Mouse (Mus musculus) thymus, adult 2 months (tissue): ENCODE measurements around the gene Il1f9. TPM values are rescaled to one million over a fixed set of nuclear protein-coding genes. Genes with fewer than 3 reads are reported as not detected.

Experiments
- DNase-seq: peaks from one replicate; pipeline ENCODE4 v3.0.0; 2021
- H3K27ac ChIP-seq: fragments of 200-500 bp; 2 replicates; pipeline ENCODE4 v1.5.1; 2012; ENCODE audit warnings: low read length, control low read depth; ENCODE audit not compliant: control insufficient read depth, insufficient read depth
- H3K27me3 ChIP-seq: fragments of 200-500 bp; 2 replicates; pipeline ENCODE4 v1.6.1; 2012; ENCODE audit warnings: mild to moderate bottlenecking, low read length, moderate library complexity, mixed read lengths; ENCODE audit not compliant: control insufficient read depth, insufficient read depth
- H3K36me3 ChIP-seq: fragments of 200-500 bp; 2 replicates; pipeline ENCODE4 v1.6.1; 2012; ENCODE audit warnings: mild to moderate bottlenecking, low read length, moderate library complexity; ENCODE audit not compliant: control insufficient read depth, insufficient read depth
- H3K4me1 ChIP-seq: fragments of 200-500 bp; replicated peaks from 2 replicates; pipeline ENCODE4 v1.6.1; 2012; ENCODE audit warnings: low read length; ENCODE audit not compliant: control insufficient read depth, insufficient read depth
- H3K4me3 ChIP-seq: fragments of 200-500 bp; 2 replicates; pipeline ENCODE4 v1.5.1; 2012; ENCODE audit warnings: mild to moderate bottlenecking, low read length, control low read depth, moderate library complexity; ENCODE audit not compliant: control insufficient read depth, insufficient read depth
- CTCF ChIP-seq: fragments of 200-500 bp; IDR thresholded peaks from 2 replicates; pipeline ENCODE4 v1.5.1; 2012; ENCODE audit warnings: mild to moderate bottlenecking, control low read depth, low read length, moderate library complexity, borderline replicate concordance; ENCODE audit not compliant: control insufficient read depth, poor library complexity, insufficient read depth; ENCODE audit errors: extremely low read depth
- POLR2A ChIP-seq: fragments of 200-500 bp; IDR thresholded peaks from 2 replicates; pipeline ENCODE4 v1.6.1; 2012; ENCODE audit warnings: mild to moderate bottlenecking, low read length, control low read depth, moderate library complexity; ENCODE audit not compliant: control insufficient read depth, poor library complexity, insufficient read depth; ENCODE audit errors: extremely low read depth
- WGBS: fragments of 180-500 bp; shearing (Covaris S2); methylation state at CpG from one replicate; pipeline ENCODE4 v1.1.7; 2018; 5-methylcytosine and 5-hydroxymethylcytosine counted together
- polyA plus RNA-seq: library from polyadenylated mRNA; depleted of rRNA; stranded (reverse); fragments of >200 nt; gene quantifications from 2 replicates; pipeline ENCODE4 v1.2.3, GENCODE M21; 2012; rRNA removed

The Il1f9 gene
- polyA plus RNA-seq, 1 experiment: 0.22 TPM

DNA sequence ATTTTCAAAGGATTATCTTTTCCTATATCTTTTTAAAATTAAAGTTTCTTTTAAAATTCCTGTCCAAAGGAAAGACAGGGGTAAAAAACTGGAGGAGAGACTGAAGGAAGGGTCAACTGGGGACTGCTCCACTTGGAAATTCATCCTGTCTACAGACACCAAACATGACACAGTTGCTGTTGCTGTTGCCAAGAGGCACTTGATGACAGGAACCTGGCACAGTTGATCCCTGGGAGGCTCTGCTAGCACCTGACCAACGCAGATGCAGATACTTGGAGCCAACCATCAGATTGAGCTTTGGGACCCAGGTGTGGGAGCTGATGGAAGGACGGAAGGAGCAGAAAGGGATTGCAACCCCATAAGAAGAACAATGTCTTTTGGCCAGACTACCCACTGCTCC is 40.9 kb downstream of the Il1f9 start:
- 85% methylated on average over 2 of the region's 2 CpGs for WGBS
- no peaks in the 10 kb centered on the region for H3K4me1 ChIP-seq
- H3K36me3 ChIP-seq: no peaks in the 10 kb centered on the region
- TF ChIP-seq POLR2A: no peak
- TF ChIP-seq CTCF: no peak
- H3K27me3 ChIP-seq: no peaks in the 10 kb centered on the region
- no peak for DNase-seq
- H3K27ac ChIP-seq: no peak overlapping the region
- H3K4me3 ChIP-seq: no peak overlapping the region

Other genes starting within 250 kb of the Il1f9 start
- 0.19 and 0.22 TPM in 2 replicates for gene Hnmt, start 137.1 kb upstream of the Il1f9 start, polyA plus RNA-seq
- not detected in 2 replicates for gene Tbpl2, start 89.9 kb upstream of the Il1f9 start, polyA plus RNA-seq
- not detected in 2 replicates for gene Il1f8, start 33.3 kb upstream of the Il1f9 start, polyA plus RNA-seq
- 0.20 and 0.39 TPM in 2 replicates for gene Il1f6, start 28.9 kb downstream of the Il1f9 start, polyA plus RNA-seq
- gene Il1f5, start 90.5 kb downstream of the Il1f9 start, polyA plus RNA-seq: 0.46 and 0.52 TPM in 2 replicates
- gene Il1f10, start 104.7 kb downstream of the Il1f9 start, polyA plus RNA-seq: 0.32 and 0.49 TPM in 2 replicates
- gene Il1rn, start 150.4 kb downstream of the Il1f9 start, polyA plus RNA-seq: 8.2 and 9.6 TPM in 2 replicates
- gene Psd4, start 181.1 kb downstream of the Il1f9 start, polyA plus RNA-seq: 87.7 and 95.6 TPM in 2 replicates